Mouse (Mus musculus): ENCODE measurements around the gene Ccdc180. TPM values are rescaled to one million over a fixed set of nuclear protein-coding genes. Genes with fewer than 3 reads are reported as not detected.

Gene Ccdc180
- polyA plus RNA-seq, 1 experiment from 2014 or later = 0.27 TPM

DNA sequence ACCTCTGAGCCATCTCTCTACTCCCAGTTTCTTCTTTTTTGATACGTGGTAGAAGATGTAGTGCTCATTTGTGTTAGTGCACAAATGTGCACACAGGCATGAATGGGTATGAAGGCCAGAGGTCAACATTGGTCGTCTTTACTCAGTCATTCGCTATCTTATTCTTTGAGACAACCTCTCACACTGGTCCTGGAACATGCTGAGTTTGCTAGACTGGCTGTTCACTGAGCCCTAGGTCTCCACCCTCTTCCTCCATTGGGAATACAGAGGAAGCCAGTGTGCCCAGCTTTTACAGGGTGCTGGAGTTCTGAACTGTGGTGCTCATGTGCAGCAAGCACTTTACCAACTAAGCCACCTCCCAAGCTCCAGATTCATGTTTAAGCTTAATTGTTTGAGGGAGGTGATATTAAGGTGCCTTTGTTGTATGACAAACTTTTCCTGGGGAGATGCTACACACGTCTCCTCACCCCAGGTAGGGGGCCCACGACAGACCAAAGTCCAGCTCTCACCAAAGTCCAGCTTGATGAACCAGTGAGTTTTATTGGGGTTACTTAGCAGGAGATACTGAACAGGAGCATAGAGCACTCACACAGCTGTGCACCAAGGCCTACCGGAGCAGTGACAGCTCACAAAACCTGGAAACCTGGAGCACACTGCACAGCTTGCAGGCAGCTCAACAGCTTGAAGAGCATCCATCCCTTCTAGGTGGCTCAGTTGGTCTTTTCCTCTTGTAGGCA, 87.0 kb downstream of the Ccdc180 start:
- no peaks in the 10 kb centered on the region for H3K9me3 ChIP-seq (replicated peaks)
- H3K27me3 ChIP-seq (replicated peaks) = no peaks in the 10 kb centered on the region; the same call in 1 of the 2 replicates
- H3K36me3 ChIP-seq = no peaks in the 10 kb centered on the region
- H3K27ac ChIP-seq (replicated peaks) = no peak overlapping the region
- no peak overlapping the region for H3K4me2 ChIP-seq
- ATAC-seq (ENCODE audit: low FRiP score) = no peak
- H3K4me3 ChIP-seq (replicated peaks) = no peak overlapping the region
- H3K4me1 ChIP-seq = peaks cover 21% of the 10 kb centered on the region
- 79% methylated on average over 6 of the region's 6 CpGs for WGBS
- no peak overlapping the region for H3K9ac ChIP-seq (replicated peaks)

DNA sequence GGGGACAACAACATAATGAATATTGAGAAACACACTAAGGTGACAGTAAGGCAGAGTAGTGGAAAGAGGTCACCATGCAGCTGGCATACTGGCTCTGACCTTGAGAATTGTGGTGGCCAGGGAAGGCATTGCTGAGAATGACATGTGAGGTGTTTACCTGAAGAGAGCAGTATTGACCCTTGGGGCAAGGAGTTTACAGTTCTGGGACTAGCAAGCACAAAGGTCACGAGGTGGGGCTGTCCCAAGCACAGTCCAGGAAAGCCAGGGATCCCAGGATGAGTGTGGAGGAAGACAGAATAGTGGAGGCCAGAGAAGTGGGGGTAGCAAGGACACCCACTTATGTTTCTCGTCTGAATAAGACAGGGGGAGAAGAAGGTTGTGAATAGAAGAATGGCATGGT, 89.8 kb downstream of the Ccdc180 start:
- Histone ChIP-seq H3K4me3 (replicated peaks) (no peak overlapping the region), H3K36me3 (no peaks in the 10 kb centered on the region), H3K9ac (replicated peaks) (no peak overlapping the region), H3K27me3 (replicated peaks) (no peaks in the 10 kb centered on the region; the same call in 1 of the 2 replicates), H3K4me1 (no peaks in the 10 kb centered on the region), H3K27ac (replicated peaks) (no peak overlapping the region), H3K4me2 (no peak overlapping the region), H3K9me3 (replicated peaks) (no peaks in the 10 kb centered on the region)
- 53% methylated on average over 2 of the region's 2 CpGs for WGBS
- ATAC-seq (ENCODE audit: low FRiP score) = no peak

DNA sequence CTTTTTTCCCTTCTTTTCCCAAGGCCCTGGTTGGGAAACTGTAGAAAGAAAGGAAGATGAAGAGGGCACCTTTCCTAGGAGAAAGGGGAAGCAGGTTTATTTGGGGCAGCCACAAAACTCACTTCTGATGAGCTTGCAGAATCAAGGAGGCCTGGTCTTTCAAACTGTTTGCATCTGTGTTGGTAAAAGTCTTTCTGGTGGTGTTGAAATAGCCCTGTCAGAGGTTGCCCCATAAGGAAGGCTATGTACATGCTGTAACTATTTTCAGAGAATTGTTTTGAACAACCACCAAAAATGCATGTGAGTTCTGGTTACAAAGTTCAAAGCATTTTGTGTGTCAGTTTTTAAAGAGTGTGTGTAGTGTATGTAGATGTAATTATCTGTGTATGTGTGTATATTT, 91.0 kb downstream of the Ccdc180 start:
- H3K36me3 ChIP-seq = no peaks in the 10 kb centered on the region
- H3K27ac ChIP-seq (replicated peaks) = no peak overlapping the region
- no peaks in the 10 kb centered on the region for H3K9me3 ChIP-seq (replicated peaks)
- no peak overlapping the region for H3K4me2 ChIP-seq
- H3K9ac ChIP-seq (replicated peaks) = no peak overlapping the region
- H3K4me3 ChIP-seq (replicated peaks) = no peak overlapping the region
- ATAC-seq (ENCODE audit: low FRiP score) = no peak
- H3K4me1 ChIP-seq = no peaks in the 10 kb centered on the region
- no peaks in the 10 kb centered on the region; the same call in 1 of the 2 replicates for H3K27me3 ChIP-seq (replicated peaks)

DNA sequence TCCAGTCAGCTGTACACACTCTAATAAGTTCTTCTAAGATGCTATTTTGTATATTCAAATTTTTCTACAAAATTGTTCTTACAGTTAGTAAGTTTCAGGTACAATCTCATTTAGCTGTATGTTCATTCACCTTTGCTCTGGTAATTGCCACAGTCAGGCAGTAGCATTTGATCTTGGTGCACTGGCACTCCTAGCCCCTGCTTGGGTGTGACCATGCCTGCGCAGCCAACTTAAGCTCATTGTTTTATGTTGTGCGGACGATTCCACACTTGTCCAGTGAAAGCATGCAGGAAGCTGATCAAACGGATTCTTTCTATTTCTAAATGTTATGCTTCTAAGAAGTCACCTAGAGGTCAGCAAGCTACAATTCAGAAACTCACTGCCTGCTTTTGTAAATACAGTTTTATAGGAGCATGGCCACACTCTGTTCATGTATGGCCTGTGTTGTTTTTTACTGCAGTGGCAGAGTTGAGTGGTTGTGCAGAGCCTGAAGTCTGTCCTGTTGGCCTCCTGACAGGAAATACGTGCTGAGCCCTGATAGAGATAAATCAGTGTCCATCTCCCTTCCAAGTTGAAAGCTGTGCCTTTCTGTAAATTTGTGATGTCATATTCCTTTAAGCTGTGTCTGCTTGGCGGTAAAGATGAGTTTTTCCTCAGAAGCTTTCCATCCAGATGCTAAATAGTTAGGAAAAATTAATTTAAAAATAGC, 100.5 kb downstream of the Ccdc180 start:
- Histone ChIP-seq H3K27me3 (replicated peaks) (no peaks in the 10 kb centered on the region), H3K4me3 (replicated peaks) (no peak overlapping the region), H3K27ac (replicated peaks) (no peak overlapping the region), H3K36me3 (peaks cover 20% of the 10 kb centered on the region), H3K9me3 (replicated peaks) (no peaks in the 10 kb centered on the region), H3K9ac (replicated peaks) (no peak overlapping the region), H3K4me2 (no peak overlapping the region), H3K4me1 (no peaks in the 10 kb centered on the region)
- ATAC-seq (ENCODE audit: low FRiP score) = no peak
- 68% methylated on average over 6 of the region's 6 CpGs for WGBS

DNA sequence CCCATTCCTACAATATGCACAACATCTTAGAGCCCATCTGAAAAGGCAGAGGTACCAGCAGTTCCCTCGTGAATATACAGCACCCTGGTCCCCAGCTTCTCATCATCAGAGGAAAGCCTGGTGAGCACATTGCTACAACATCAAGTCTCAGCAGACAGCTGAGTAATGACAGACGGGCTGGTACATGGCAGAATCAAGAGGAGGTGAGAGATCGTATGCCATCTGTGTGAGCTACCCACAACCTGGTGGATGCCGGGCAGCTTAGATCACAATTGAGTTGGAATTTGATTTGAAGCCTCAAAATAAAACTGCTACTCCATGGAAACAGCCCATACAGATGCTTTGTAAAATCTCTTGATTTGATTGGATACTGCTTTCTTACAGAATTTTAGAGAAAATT, 108.4 kb downstream of the Ccdc180 start:
- Histone ChIP-seq H3K36me3 (peaks cover 15% of the 10 kb centered on the region; the same call in 1 of the 2 replicates), H3K4me1 (no peaks in the 10 kb centered on the region), H3K9me3 (replicated peaks) (no peaks in the 10 kb centered on the region), H3K4me2 (no peak overlapping the region), H3K27ac (replicated peaks) (no peak overlapping the region), H3K9ac (replicated peaks) (no peak overlapping the region), H3K4me3 (replicated peaks) (no peak overlapping the region), H3K27me3 (replicated peaks) (no peaks in the 10 kb centered on the region)
- WGBS = 87% methylated on average over 4 of the region's 4 CpGs
- ATAC-seq (ENCODE audit: low FRiP score) = no peak

Other genes with a start within 250 kb of the Ccdc180 start
- gene Aldh1b1, start 91.3 kb upstream of the Ccdc180 start, polyA plus RNA-seq (2015; fragmentation: Nextera tagmentation; extraction: Ambion mirVana) = 18.7 and 36.7 TPM in 2 replicates
- gene Igfbpl1, start 63.4 kb upstream of the Ccdc180 start, polyA plus RNA-seq (2015; fragmentation: Nextera tagmentation; extraction: Ambion mirVana) = 14.2 and 24.7 TPM in 2 replicates
- gene Stra6l, start 41.6 kb upstream of the Ccdc180 start, polyA plus RNA-seq (2015; fragmentation: Nextera tagmentation; extraction: Ambion mirVana) = 0.50 and 1.1 TPM in 2 replicates
- 25.0 and 26.0 TPM in 2 replicates for gene Tdrd7, start 75.0 kb downstream of the Ccdc180 start, polyA plus RNA-seq (2015; fragmentation: Nextera tagmentation; extraction: Ambion mirVana)
- 3.5 and 3.6 TPM in 2 replicates for gene Tmod1, start 148.6 kb downstream of the Ccdc180 start, polyA plus RNA-seq (2015; fragmentation: Nextera tagmentation; extraction: Ambion mirVana)
- gene Ncbp1, start 248.3 kb downstream of the Ccdc180 start, polyA plus RNA-seq (2015; fragmentation: Nextera tagmentation; extraction: Ambion mirVana) = 66.0 and 69.6 TPM in 2 replicates
- 27.9 and 30.8 TPM in 2 replicates for gene Tstd2, start 248.4 kb downstream of the Ccdc180 start, polyA plus RNA-seq (2015; fragmentation: Nextera tagmentation; extraction: Ambion mirVana)